Mouse (Mus musculus): ENCODE measurements around the gene Mmp11. TPM values are rescaled to one million over a fixed set of nuclear protein-coding genes. Genes with fewer than 3 reads are reported as not detected.

Gene Mmp11
- polyA plus RNA-seq, 1 experiment from 2014 or later = 8.7 TPM

DNA sequence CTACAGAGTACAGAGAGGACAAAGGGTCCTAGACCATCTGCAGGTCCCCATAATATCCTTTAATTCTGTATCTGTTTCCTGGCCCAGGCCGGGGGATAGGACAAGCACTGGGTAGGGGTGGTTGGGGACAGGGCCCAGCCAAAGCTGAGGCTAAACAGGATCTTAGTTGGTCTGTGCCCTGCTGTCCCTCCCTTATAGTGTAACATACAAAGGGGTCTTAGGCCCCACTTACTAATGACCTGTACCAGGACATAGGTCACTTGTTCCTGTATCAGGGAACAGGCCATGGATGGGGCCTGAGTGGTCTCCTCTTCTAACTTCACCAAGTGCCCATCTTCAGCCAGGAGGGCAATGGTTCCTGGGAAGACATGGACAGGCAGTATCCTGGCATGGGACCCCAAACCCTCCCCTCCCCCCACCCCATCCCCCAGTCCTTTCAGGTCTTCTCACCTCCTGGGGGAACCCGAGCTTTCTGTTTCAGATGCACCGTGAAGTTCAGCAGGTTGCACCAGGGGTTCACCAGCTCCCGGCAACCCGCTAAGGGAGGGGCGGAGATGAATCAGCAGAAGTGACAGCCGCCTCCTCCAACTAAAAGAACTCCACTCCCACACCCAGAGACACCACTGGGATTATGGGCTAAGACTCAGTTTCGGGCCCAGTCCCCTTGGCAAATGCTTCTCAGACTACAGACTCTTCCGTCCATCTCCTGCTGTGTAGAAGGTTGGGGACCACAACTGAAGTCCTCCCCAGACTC is 3.4 kb upstream of the Mmp11 start:
- no peaks in the 10 kb centered on the region for H3K4me1 ChIP-seq (replicated peaks; ENCODE audit: control insufficient read depth, insufficient read depth, low read length)
- H3K27ac ChIP-seq (ENCODE audit: low read depth, low read length) = no peak overlapping the region
- 58% methylated on average over 9 of the region's 9 CpGs for WGBS
- no peaks in the 10 kb centered on the region for H3K9me3 ChIP-seq (ENCODE audit: control insufficient read depth)
- no peak overlapping the region for H3K4me2 ChIP-seq (replicated peaks; ENCODE audit: low read depth)
- no peaks in the 10 kb centered on the region for H3K36me3 ChIP-seq (ENCODE audit: control insufficient read depth, insufficient read depth)
- TF ChIP-seq CTCF (IDR thresholded peaks at IDR 0.05; ENCODE audit: low read depth) = no peak
- no peak overlapping the region for H3K4me3 ChIP-seq (ENCODE audit: low read depth, low read length)
- H3K9ac ChIP-seq (ENCODE audit: low read depth, low read length) = no peak overlapping the region
- no peak for ATAC-seq
- H3K27me3 ChIP-seq (replicated peaks; ENCODE audit: control insufficient read depth, insufficient read depth, low read length) = no peaks in the 10 kb centered on the region

- TF ChIP-seq CTCF (IDR thresholded peaks at IDR 0.05; ENCODE audit: low read depth) = no peak
- WGBS = 48% methylated on average over 10 of the region's 10 CpGs
- Histone ChIP-seq H3K36me3 (ENCODE audit: control insufficient read depth, insufficient read depth) (no peaks in the 10 kb centered on the region), H3K4me2 (replicated peaks; ENCODE audit: low read depth) (no peak overlapping the region), H3K9me3 (ENCODE audit: control insufficient read depth) (no peaks in the 10 kb centered on the region), H3K4me3 (ENCODE audit: low read depth, low read length) (no peak overlapping the region), H3K27ac (ENCODE audit: low read depth, low read length) (no peak overlapping the region), H3K4me1 (replicated peaks; ENCODE audit: control insufficient read depth, insufficient read depth, low read length) (no peaks in the 10 kb centered on the region), H3K27me3 (replicated peaks; ENCODE audit: control insufficient read depth, insufficient read depth, low read length) (no peaks in the 10 kb centered on the region), H3K9ac (ENCODE audit: low read depth, low read length) (no peak overlapping the region)
- no peak for ATAC-seq
Measured at GRCm38 (mm10) chr10:75937851-75938643, 1.8 kb upstream of the Mmp11 start.

DNA sequence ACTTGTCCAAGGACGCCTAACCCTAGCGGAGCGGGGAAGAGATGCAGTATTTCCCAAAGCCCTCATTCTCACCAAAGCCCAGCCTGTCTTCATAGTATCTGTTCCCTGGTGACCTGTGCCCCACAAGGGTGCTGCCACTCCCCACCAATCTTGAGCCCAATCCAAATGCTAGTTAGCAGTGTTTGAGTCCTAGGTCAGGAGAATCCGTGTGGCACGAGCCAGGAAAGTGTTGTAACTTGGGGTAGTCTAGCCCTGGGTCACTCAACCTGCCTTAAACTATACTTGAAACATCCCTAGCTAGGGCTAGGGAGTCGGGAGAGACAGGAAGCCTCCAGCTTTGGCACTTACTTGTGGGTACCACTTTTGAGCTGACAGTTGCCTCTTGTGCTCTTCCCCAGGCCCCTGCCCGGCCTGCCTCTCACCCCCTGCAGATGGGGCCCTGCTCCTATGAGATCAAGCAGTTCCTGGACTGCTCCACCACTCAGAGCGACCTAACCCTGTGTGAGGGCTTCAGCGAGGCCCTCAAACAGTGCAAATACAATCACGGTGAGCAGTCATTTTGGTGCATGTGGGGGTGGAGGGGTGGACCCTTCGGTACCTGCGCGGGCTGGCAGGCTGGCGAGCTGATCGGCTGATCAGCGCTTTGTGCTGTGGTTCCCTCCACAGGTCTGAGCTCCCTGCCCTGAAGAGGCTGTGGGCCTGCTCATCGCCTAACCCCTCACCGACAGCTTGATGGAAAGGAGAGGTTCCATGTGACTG is 792 bp upstream of the Mmp11 start:
- Histone ChIP-seq H3K27ac (ENCODE audit: low read depth, low read length) (no peak overlapping the region), H3K9ac (ENCODE audit: low read depth, low read length) (no peak overlapping the region), H3K27me3 (replicated peaks; ENCODE audit: control insufficient read depth, insufficient read depth, low read length) (peaks cover 2% of the 10 kb centered on the region; the same call in 1 of the 2 replicates), H3K4me3 (ENCODE audit: low read depth, low read length) (no peak overlapping the region), H3K4me2 (replicated peaks; ENCODE audit: low read depth) (peak overlapping the region; percentile 85), H3K36me3 (ENCODE audit: control insufficient read depth, insufficient read depth) (no peaks in the 10 kb centered on the region), H3K9me3 (ENCODE audit: control insufficient read depth) (no peaks in the 10 kb centered on the region), H3K4me1 (replicated peaks; ENCODE audit: control insufficient read depth, insufficient read depth, low read length) (no peaks in the 10 kb centered on the region; the same call in 1 of the 2 replicates)
- 54% methylated on average over 18 of the region's 18 CpGs for WGBS
- TF ChIP-seq CTCF (IDR thresholded peaks at IDR 0.05; ENCODE audit: low read depth) = no peak
- ATAC-seq = no peak

DNA sequence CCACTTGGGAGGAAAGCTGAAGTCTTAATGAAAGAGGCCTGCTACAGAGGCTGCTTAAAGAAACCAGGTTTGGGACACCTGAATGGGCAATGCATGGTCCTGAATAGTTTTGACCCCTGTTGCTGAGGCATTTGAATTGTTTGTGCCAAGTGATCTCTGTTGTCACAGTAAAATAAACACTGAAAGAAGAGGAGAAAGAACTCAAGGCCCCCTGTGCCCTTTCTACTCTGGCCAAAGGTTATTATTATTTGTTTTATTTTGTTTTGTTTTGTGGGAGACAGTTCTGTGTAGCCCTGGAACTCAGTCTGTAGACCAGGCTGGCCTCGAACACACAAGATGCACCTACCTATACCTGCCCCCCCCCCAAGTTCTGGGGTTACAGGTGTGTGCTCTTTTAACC is 1.3 kb downstream of the Mmp11 start:
- Histone ChIP-seq H3K9me3 (ENCODE audit: control insufficient read depth) (no peaks in the 10 kb centered on the region), H3K9ac (ENCODE audit: low read depth, low read length) (no peak overlapping the region; the same call in 1 of the 2 replicates), H3K4me2 (replicated peaks; ENCODE audit: low read depth) (peak overlapping the region; percentile 85), H3K4me3 (ENCODE audit: low read depth, low read length) (peak overlapping the region; percentile 62), H3K27ac (ENCODE audit: low read depth, low read length) (no peak overlapping the region), H3K36me3 (ENCODE audit: control insufficient read depth, insufficient read depth) (no peaks in the 10 kb centered on the region), H3K27me3 (replicated peaks; ENCODE audit: control insufficient read depth, insufficient read depth, low read length) (peaks cover 11% of the 10 kb centered on the region; the same call in 1 of the 2 replicates), H3K4me1 (replicated peaks; ENCODE audit: control insufficient read depth, insufficient read depth, low read length) (no peaks in the 10 kb centered on the region; the same call in 1 of the 2 replicates)
- TF ChIP-seq CTCF (IDR thresholded peaks at IDR 0.05; ENCODE audit: low read depth) = no peak
- WGBS = 54% methylated on average over 1 of the region's 1 CpGs
- no peak for ATAC-seq

DNA sequence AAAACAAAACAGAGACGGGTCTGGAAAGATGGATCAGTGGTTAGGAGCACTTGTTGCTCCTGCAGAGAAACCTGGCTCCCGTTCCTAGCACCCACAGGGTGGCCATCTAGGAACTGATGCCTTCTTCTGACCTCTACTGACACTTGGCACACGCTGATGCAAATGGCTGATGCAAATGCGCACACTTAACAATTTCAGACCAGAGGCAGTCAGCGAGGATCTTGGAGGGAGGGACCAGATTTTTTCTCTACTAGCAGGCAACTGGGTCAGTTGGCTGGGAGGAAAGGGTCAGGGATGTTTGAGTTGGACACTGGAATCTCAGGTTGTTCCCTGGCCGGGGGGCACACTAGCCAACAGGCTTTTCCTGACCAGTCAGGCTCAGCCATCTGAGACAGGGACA is 3.4 kb downstream of the Mmp11 start, which contains the start of gene Chchd10:
TSS of gene Chchd10 (plus strand) at position 240 of the 400 bp plus-strand sequence.
- Histone ChIP-seq H3K4me2 (replicated peaks; ENCODE audit: low read depth) (peak within 1 kb of the TSS; percentile 87), H3K27ac (ENCODE audit: low read depth, low read length) (no peak within 1 kb of the TSS), H3K9me3 (ENCODE audit: control insufficient read depth) (no peaks in the 10 kb centered on the region), H3K36me3 (ENCODE audit: control insufficient read depth, insufficient read depth) (no peaks in the 10 kb centered on the region), H3K4me1 (replicated peaks; ENCODE audit: control insufficient read depth, insufficient read depth, low read length) (no peaks in the 10 kb centered on the region; the same call in 1 of the 2 replicates), H3K27me3 (replicated peaks; ENCODE audit: control insufficient read depth, insufficient read depth, low read length) (peaks cover 11% of the 10 kb centered on the region; the same call in 1 of the 2 replicates), H3K9ac (ENCODE audit: low read depth, low read length) (peak within 1 kb of the TSS; percentile 57), H3K4me3 (ENCODE audit: low read depth, low read length) (peak within 1 kb of the TSS; percentile 53)
- no peak for ATAC-seq
- no peak for TF ChIP-seq CTCF (IDR thresholded peaks at IDR 0.05; ENCODE audit: low read depth)
- WGBS = 46% methylated on average over 6 of the region's 6 CpGs
